Mouse (Mus musculus): ENCODE data around the gene Sgk1. TPM values are rescaled to one million over a fixed set of nuclear protein-coding genes. Genes with fewer than 3 reads are reported as not detected.

The Sgk1 gene
- polyA plus RNA-seq, 1 experiment from 2014 or later = 162 TPM

- no peaks in the 10 kb centered on the region for H3K4me1 ChIP-seq (replicated peaks; ENCODE audit: control insufficient read depth, insufficient read depth, low read length)
- no peak overlapping the region for H3K9ac ChIP-seq (ENCODE audit: low read depth, low read length)
- no peaks in the 10 kb centered on the region for H3K36me3 ChIP-seq (ENCODE audit: control insufficient read depth, insufficient read depth)
- 27% methylated on average over 7 of the region's 7 CpGs for WGBS
- H3K27me3 ChIP-seq (replicated peaks; ENCODE audit: control insufficient read depth, insufficient read depth, low read length) = no peaks in the 10 kb centered on the region
- H3K4me2 ChIP-seq (replicated peaks; ENCODE audit: low read depth) = no peak overlapping the region
- H3K27ac ChIP-seq (ENCODE audit: low read depth, low read length) = no peak overlapping the region
- no peaks in the 10 kb centered on the region for H3K9me3 ChIP-seq (ENCODE audit: control insufficient read depth)
- no peak overlapping the region for H3K4me3 ChIP-seq (ENCODE audit: low read depth, low read length)
- peak; percentile 33; the same call in 1 of the 2 replicates for ATAC-seq
- TF ChIP-seq CTCF (IDR thresholded peaks at IDR 0.05; ENCODE audit: low read depth) = no peak
These were observed 23.5 kb upstream of the Sgk1 start for GRCm38 (mm10) chr10:21858437-21858974.

GRCm38 (mm10) chr10:21866504-21866903 is 15.5 kb upstream of the Sgk1 start:
- Histone ChIP-seq H3K27ac (ENCODE audit: low read depth, low read length) (no peak overlapping the region), H3K9ac (ENCODE audit: low read depth, low read length) (no peak overlapping the region), H3K4me2 (replicated peaks; ENCODE audit: low read depth) (no peak overlapping the region), H3K27me3 (replicated peaks; ENCODE audit: control insufficient read depth, insufficient read depth, low read length) (no peaks in the 10 kb centered on the region), H3K9me3 (ENCODE audit: control insufficient read depth) (no peaks in the 10 kb centered on the region), H3K4me3 (ENCODE audit: low read depth, low read length) (no peak overlapping the region), H3K4me1 (replicated peaks; ENCODE audit: control insufficient read depth, insufficient read depth, low read length) (no peaks in the 10 kb centered on the region), H3K36me3 (ENCODE audit: control insufficient read depth, insufficient read depth) (no peaks in the 10 kb centered on the region)
- ATAC-seq = no peak
- 44% methylated on average over 4 of the region's 4 CpGs for WGBS
- no peak for TF ChIP-seq CTCF (IDR thresholded peaks at IDR 0.05; ENCODE audit: low read depth)

GRCm38 (mm10) chr10:21868221-21868620 is 13.8 kb upstream of the Sgk1 start:
- H3K4me2 ChIP-seq (replicated peaks; ENCODE audit: low read depth) = no peak overlapping the region
- 89% methylated on average over 2 of the region's 2 CpGs for whole genome bisulfite sequencing
- H3K9me3 ChIP-seq (ENCODE audit: control insufficient read depth) = no peaks in the 10 kb centered on the region
- H3K27me3 ChIP-seq (replicated peaks; ENCODE audit: control insufficient read depth, insufficient read depth, low read length) = no peaks in the 10 kb centered on the region
- no peak for TF ChIP-seq CTCF (IDR thresholded peaks at IDR 0.05; ENCODE audit: low read depth)
- H3K36me3 ChIP-seq (ENCODE audit: control insufficient read depth, insufficient read depth) = no peaks in the 10 kb centered on the region
- no peak overlapping the region for H3K4me3 ChIP-seq (ENCODE audit: low read depth, low read length)
- no peak overlapping the region for H3K9ac ChIP-seq (ENCODE audit: low read depth, low read length)
- no peak for ATAC-seq
- H3K4me1 ChIP-seq (replicated peaks; ENCODE audit: control insufficient read depth, insufficient read depth, low read length) = no peaks in the 10 kb centered on the region
- H3K27ac ChIP-seq (ENCODE audit: low read depth, low read length) = no peak overlapping the region

DNA sequence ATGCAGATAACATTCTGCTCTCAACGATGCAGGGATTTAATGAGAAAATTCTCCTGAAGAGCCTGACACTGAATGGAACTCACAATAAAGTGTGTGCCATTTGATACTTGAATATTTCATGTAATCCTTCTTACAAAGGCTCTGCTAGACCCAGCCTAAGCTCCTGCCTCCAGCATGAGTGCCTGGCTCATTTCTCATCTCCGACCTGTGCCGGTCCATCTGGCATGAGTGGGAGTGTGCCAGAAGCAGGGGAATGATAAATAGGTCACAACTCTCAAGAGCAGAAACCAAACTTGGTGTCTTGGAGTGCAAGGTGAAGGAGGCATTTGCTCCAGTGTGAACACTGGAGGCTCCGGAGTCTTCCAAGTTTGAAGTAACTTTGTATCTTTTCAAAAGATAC is 13.4 kb upstream of the Sgk1 start:
- TF ChIP-seq CTCF (IDR thresholded peaks at IDR 0.05; ENCODE audit: low read depth) = no peak
- 72% methylated on average over 4 of the region's 4 CpGs for WGBS

GRCm38 (mm10) chr10:21881837-21882183 is 174 bp upstream of the Sgk1 start:
- no peak for ATAC-seq
- H3K27me3 ChIP-seq (replicated peaks; ENCODE audit: control insufficient read depth, insufficient read depth, low read length) = no peaks in the 10 kb centered on the region; the same call in 1 of the 2 replicates
- no peaks in the 10 kb centered on the region for H3K36me3 ChIP-seq (ENCODE audit: control insufficient read depth, insufficient read depth)
- no peaks in the 10 kb centered on the region for H3K9me3 ChIP-seq (ENCODE audit: control insufficient read depth)
- 0 out of 2 replicates have a peak overlapping the region, but pooled peaks have one; percentile 12 for H3K9ac ChIP-seq (ENCODE audit: low read depth, low read length)
- no peak for TF ChIP-seq CTCF (IDR thresholded peaks at IDR 0.05; ENCODE audit: low read depth)
- peak overlapping the region; percentile 38 for H3K4me3 ChIP-seq (ENCODE audit: low read depth, low read length)
- 0 out of 2 replicates have a peak, but pooled peaks cover 5% of the 10 kb centered on the region for H3K4me1 ChIP-seq (replicated peaks; ENCODE audit: control insufficient read depth, insufficient read depth, low read length)
- 36% methylated on average over 4 of the region's 4 CpGs for WGBS
- no peak overlapping the region for H3K27ac ChIP-seq (ENCODE audit: low read depth, low read length)
- peak overlapping the region; percentile 67 for H3K4me2 ChIP-seq (replicated peaks; ENCODE audit: low read depth)

More for the DNA sequence above, 13.4 kb upstream of the Sgk1 start:
- Histone ChIP-seq H3K27me3 (replicated peaks; ENCODE audit: control insufficient read depth, insufficient read depth, low read length) (no peaks in the 10 kb centered on the region), H3K4me2 (replicated peaks; ENCODE audit: low read depth) (no peak overlapping the region), H3K36me3 (ENCODE audit: control insufficient read depth, insufficient read depth) (no peaks in the 10 kb centered on the region), H3K27ac (ENCODE audit: low read depth, low read length) (no peak overlapping the region), H3K4me1 (replicated peaks; ENCODE audit: control insufficient read depth, insufficient read depth, low read length) (no peaks in the 10 kb centered on the region), H3K9ac (ENCODE audit: low read depth, low read length) (no peak overlapping the region), H3K4me3 (ENCODE audit: low read depth, low read length) (no peak overlapping the region), H3K9me3 (ENCODE audit: control insufficient read depth) (no peaks in the 10 kb centered on the region)
- no peak for ATAC-seq

GRCm38 (mm10) chr10:21883587-21883986 is 1.6 kb downstream of the Sgk1 start:
- Histone ChIP-seq H3K36me3 (ENCODE audit: control insufficient read depth, insufficient read depth) (no peaks in the 10 kb centered on the region), H3K9me3 (ENCODE audit: control insufficient read depth) (no peaks in the 10 kb centered on the region), H3K27me3 (replicated peaks; ENCODE audit: control insufficient read depth, insufficient read depth, low read length) (no peaks in the 10 kb centered on the region; the same call in 1 of the 2 replicates), H3K4me1 (replicated peaks; ENCODE audit: control insufficient read depth, insufficient read depth, low read length) (0 out of 2 replicates have a peak, but pooled peaks cover 5% of the 10 kb centered on the region), H3K4me3 (ENCODE audit: low read depth, low read length) (no peak overlapping the region), H3K27ac (ENCODE audit: low read depth, low read length) (no peak overlapping the region), H3K4me2 (replicated peaks; ENCODE audit: low read depth) (no peak overlapping the region), H3K9ac (ENCODE audit: low read depth, low read length) (no peak overlapping the region)
- ATAC-seq = no peak
- WGBS = 15% methylated on average over 12 of the region's 12 CpGs
- TF ChIP-seq CTCF (IDR thresholded peaks at IDR 0.05; ENCODE audit: low read depth) = no peak

Data from intestine, postnatal 0 days (tissue).